Mouse (Mus musculus) embryonic facial prominence, embryonic 14.5 days (tissue): Measurements from ENCODE around the gene Actr3. TPM values are rescaled to one million over a fixed set of nuclear protein-coding genes. Genes with fewer than 3 reads are reported as not detected.

Experiments used
- ATAC-seq: fragments of 200-750 bp; cut with Nextera tagmentation; 2 replicates; pipeline ENCODE4 v1.8.0; 2017; ENCODE audit warnings: low read depth, moderate number of reproducible peaks, moderate TSS enrichment
- DNase-seq: peaks from one replicate; pipeline ENCODE4 v3.0.0-alpha.2; 2015; ENCODE audit warnings: low spot score
- H3K27ac ChIP-seq: fragments of 300-500 bp; sonication (generic); replicated peaks from 2 replicates; pipeline ENCODE4 v1.5.1; 2014; ENCODE audit warnings: low read depth, mild to moderate bottlenecking, low read length, moderate library complexity
- H3K27me3 ChIP-seq: fragments of 300-500 bp; sonication (generic); replicated peaks from 2 replicates; pipeline ENCODE4 v1.6.1; 2014; ENCODE audit warnings: low read length; ENCODE audit not compliant: control insufficient read depth, insufficient read depth
- H3K36me3 ChIP-seq: fragments of 300-500 bp; sonication (generic); 2 replicates; pipeline ENCODE4 v1.6.1; 2014; ENCODE audit warnings: low read length, mixed read lengths; ENCODE audit not compliant: control insufficient read depth, insufficient read depth
- H3K4me1 ChIP-seq: fragments of 300-500 bp; sonication (generic); 2 replicates; pipeline ENCODE4 v1.6.1; 2014; ENCODE audit warnings: antibody characterized with exemption, low read length; ENCODE audit not compliant: control insufficient read depth, insufficient read depth
- H3K4me2 ChIP-seq: fragments of 300-500 bp; sonication (generic); 2 replicates; pipeline ENCODE4 v1.6.1; 2014; ENCODE audit warnings: low read depth, mild to moderate bottlenecking, low read length, moderate library complexity, mixed read lengths
- H3K4me3 ChIP-seq: fragments of 300-500 bp; sonication (generic); 2 replicates; pipeline ENCODE4 v1.5.1; 2014; ENCODE audit warnings: low read depth, mild to moderate bottlenecking, low read length
- H3K9ac ChIP-seq: fragments of 300-500 bp; sonication (generic); 2 replicates; pipeline ENCODE4 v1.6.1; 2014; ENCODE audit warnings: low read depth, mild to moderate bottlenecking, low read length, moderate library complexity, mixed read lengths
- H3K9me3 ChIP-seq: fragments of 300-500 bp; sonication (generic); 2 replicates; pipeline ENCODE4 v1.6.1; 2016; ENCODE audit warnings: low read length; ENCODE audit not compliant: control insufficient read depth
- WGBS: fragments of 180-500 bp; shearing (Covaris S2); extraction: QIAGEN DNeasy Blood & Tissue Kit; methylation state at CpG from one replicate; pipeline ENCODE4 v1.1.7; 2014; 5-methylcytosine and 5-hydroxymethylcytosine counted together
- polyA plus RNA-seq: library from polyadenylated mRNA; unstranded; fragments of >200 nt; fragmentation: Nextera tagmentation; extraction: Ambion mirVana; gene quantifications from 2 replicates; pipeline ENCODE4 v1.2.1, GENCODE M21; 2014

The Actr3 gene
- polyA plus RNA-seq, 1 experiment from 2014 or later = 243 TPM

DNA sequence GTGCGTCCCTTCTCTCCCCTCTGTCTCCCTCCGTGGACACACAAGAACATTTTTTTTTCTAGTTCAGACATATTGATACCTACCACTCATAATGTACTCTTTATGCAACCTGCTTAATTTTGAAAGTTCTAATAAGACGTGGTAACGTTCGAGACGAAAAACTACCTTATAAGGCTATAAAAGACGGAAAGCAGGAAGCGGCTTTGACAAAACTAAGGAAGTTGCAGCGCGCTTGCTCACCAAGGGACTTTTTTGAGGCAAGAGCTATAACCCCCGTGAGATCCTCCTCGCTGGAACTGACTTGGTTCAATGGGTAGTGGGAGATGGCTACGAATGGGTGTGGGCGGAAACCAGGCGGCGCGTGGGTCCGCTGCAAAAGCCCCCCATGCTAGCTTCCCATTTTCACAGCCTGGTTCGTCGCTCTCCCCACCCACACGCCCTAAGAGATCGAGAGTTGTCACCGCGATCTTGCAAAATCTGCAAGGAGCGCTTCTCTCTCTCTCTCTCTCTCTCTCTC is 984 bp downstream of the Actr3 start:
- no peaks in the 10 kb centered on the region for H3K36me3 ChIP-seq
- peak overlapping the region; percentile 87 for H3K9ac ChIP-seq
- H3K4me3 ChIP-seq = peak overlapping the region; percentile 70
- no peaks in the 10 kb centered on the region for H3K9me3 ChIP-seq
- H3K27me3 ChIP-seq = no peaks in the 10 kb centered on the region
- DNase-seq (peak; percentile 82), ATAC-seq (no peak)
- WGBS = under 1% methylated on average over 25 of the region's 25 CpGs
- H3K27ac ChIP-seq = peak overlapping the region; percentile 94
- H3K4me2 ChIP-seq = peak overlapping the region; percentile 61
- H3K4me1 ChIP-seq = peaks cover 27% of the 10 kb centered on the region

- Histone ChIP-seq H3K36me3 (no peaks in the 10 kb centered on the region), H3K4me3 (no peak overlapping the region), H3K27ac (no peak overlapping the region), H3K4me2 (no peak overlapping the region), H3K27me3 (no peaks in the 10 kb centered on the region), H3K9ac (no peak overlapping the region), H3K4me1 (peaks cover 25% of the 10 kb centered on the region), H3K9me3 (no peaks in the 10 kb centered on the region)
- 76% methylated on average over 4 of the region's 4 CpGs for WGBS
- ATAC-seq (no peak), DNase-seq (no peak)
Measured at GRCm38 (mm10) chr1:125431286-125431685, 4.2 kb downstream of the Actr3 start.

DNA sequence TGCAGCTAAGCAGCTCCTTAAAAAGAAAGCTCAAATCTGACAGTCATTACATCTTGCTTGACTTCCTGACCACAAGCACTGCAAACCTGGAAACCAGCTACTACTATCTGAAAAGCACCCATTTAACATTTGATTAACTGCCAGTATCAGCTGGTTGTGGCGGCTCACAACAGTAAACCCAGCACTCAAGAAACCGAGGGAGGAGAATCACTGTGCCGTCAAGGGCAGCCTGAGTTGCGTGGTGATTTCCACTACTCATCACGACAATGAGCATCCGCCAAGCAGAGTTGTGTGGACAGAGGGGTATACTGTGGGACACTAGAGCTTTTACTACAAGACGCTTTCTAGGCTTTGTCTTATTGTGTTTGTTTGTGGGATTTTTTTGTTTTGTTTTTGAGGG is 4.8 kb downstream of the Actr3 start:
- Histone ChIP-seq H3K27me3 (no peaks in the 10 kb centered on the region), H3K9me3 (no peaks in the 10 kb centered on the region), H3K27ac (no peak overlapping the region), H3K4me1 (peaks cover 22% of the 10 kb centered on the region), H3K9ac (no peak overlapping the region), H3K4me2 (no peak overlapping the region), H3K4me3 (no peak overlapping the region), H3K36me3 (no peaks in the 10 kb centered on the region)
- ATAC-seq (no peak), DNase-seq (no peak)
- WGBS = 69% methylated on average over 7 of the region's 7 CpGs

GRCm38 (mm10) chr1:125429984-125430383 is 5.5 kb downstream of the Actr3 start:
- 88% methylated on average over 4 of the region's 4 CpGs for WGBS
- H3K4me1 ChIP-seq = peaks cover 22% of the 10 kb centered on the region
- H3K36me3 ChIP-seq = no peaks in the 10 kb centered on the region
- H3K27ac ChIP-seq = no peak overlapping the region
- H3K9me3 ChIP-seq = no peaks in the 10 kb centered on the region
- no peak overlapping the region for H3K9ac ChIP-seq
- no peaks in the 10 kb centered on the region for H3K27me3 ChIP-seq
- no peak for ATAC-seq
- H3K4me2 ChIP-seq = no peak overlapping the region
- no peak for DNase-seq
- no peak overlapping the region for H3K4me3 ChIP-seq

- 49% methylated on average over 2 of the region's 2 CpGs for WGBS
- Histone ChIP-seq H3K36me3 (no peaks in the 10 kb centered on the region), H3K9me3 (no peaks in the 10 kb centered on the region), H3K4me1 (peaks cover 18% of the 10 kb centered on the region), H3K27ac (no peak overlapping the region), H3K4me3 (no peak overlapping the region), H3K4me2 (no peak overlapping the region), H3K9ac (no peak overlapping the region), H3K27me3 (no peaks in the 10 kb centered on the region)
- ATAC-seq (no peak), DNase-seq (no peak)
Measured at GRCm38 (mm10) chr1:125428315-125428714, 7.2 kb downstream of the Actr3 start.

GRCm38 (mm10) chr1:125426387-125427045 is 9.0 kb downstream of the Actr3 start:
- H3K4me3 ChIP-seq = no peak overlapping the region
- peaks cover 4% of the 10 kb centered on the region; the same call in 1 of the 2 replicates for H3K4me1 ChIP-seq
- no peak overlapping the region for H3K9ac ChIP-seq
- H3K27ac ChIP-seq = no peak overlapping the region
- ATAC-seq (no peak), DNase-seq (no peak)
- H3K36me3 ChIP-seq = no peaks in the 10 kb centered on the region
- 72% methylated on average over 2 of the region's 2 CpGs for WGBS
- H3K4me2 ChIP-seq = no peak overlapping the region
- no peaks in the 10 kb centered on the region for H3K9me3 ChIP-seq
- H3K27me3 ChIP-seq = no peaks in the 10 kb centered on the region

DNA sequence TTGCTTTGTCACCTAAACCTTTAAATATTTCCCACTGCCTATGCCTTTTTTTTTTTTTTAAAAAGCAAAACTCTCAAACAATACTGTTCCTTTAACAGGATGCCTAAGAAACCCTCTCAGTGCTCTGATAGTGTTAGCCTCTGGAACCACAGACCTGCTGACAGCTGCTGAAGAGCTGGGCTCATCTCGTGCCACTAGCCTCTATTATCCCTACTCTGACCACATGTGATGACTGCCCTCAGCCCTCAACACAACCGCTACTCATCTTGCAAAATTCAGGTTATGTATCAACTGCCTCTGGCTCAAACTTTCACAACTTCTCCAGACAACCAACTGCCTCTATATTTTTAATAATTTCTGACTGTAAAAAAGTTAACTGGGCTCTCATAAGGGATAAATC is 15.6 kb downstream of the Actr3 start:
- 67% methylated on average over 2 of the region's 2 CpGs for WGBS

DNA sequence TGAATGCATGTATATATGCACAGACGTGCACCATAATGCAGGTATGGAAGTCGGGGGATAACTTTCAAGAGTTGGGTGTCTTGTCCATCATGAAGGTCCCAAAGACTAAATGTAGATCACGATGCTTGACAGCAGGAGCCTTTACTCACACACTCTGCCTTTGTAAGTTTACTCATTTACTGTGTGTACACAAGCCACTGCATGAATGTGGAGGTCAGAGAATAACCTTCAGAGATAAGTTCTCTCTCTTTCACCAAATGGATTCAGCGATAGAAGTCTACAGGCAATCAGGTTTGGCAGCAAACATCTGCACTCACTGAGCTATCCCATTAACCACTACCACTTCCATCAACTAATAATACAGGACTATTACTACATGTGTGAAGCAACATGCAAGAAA is 16.8 kb downstream of the Actr3 start:
- no peak overlapping the region for H3K4me3 ChIP-seq
- DNase-seq = no peak
- H3K4me2 ChIP-seq = no peak overlapping the region
- no peak overlapping the region for H3K27ac ChIP-seq
- H3K27me3 ChIP-seq = no peaks in the 10 kb centered on the region
- 92% methylated on average over 4 of the region's 4 CpGs for WGBS
- H3K4me1 ChIP-seq = no peaks in the 10 kb centered on the region
- no peak for ATAC-seq
- H3K36me3 ChIP-seq = peaks cover 35% of the 10 kb centered on the region
- no peaks in the 10 kb centered on the region for H3K9me3 ChIP-seq
- no peak overlapping the region for H3K9ac ChIP-seq

More for the DNA sequence above, 15.6 kb downstream of the Actr3 start:
- H3K27me3 ChIP-seq = no peaks in the 10 kb centered on the region
- H3K4me2 ChIP-seq = no peak overlapping the region
- H3K4me3 ChIP-seq = no peak overlapping the region
- H3K4me1 ChIP-seq = no peaks in the 10 kb centered on the region
- H3K9me3 ChIP-seq = no peaks in the 10 kb centered on the region
- peaks cover 25% of the 10 kb centered on the region for H3K36me3 ChIP-seq
- ATAC-seq (no peak), DNase-seq (no peak)
- no peak overlapping the region for H3K9ac ChIP-seq
- H3K27ac ChIP-seq = no peak overlapping the region

- Histone ChIP-seq H3K4me3 (no peak overlapping the region), H3K36me3 (peaks cover 56% of the 10 kb centered on the region), H3K4me2 (no peak overlapping the region), H3K9ac (no peak overlapping the region), H3K27me3 (no peaks in the 10 kb centered on the region), H3K4me1 (no peaks in the 10 kb centered on the region), H3K27ac (no peak overlapping the region), H3K9me3 (no peaks in the 10 kb centered on the region)
- ATAC-seq (no peak), DNase-seq (no peak)
- WGBS = 93% methylated on average over 6 of the region's 6 CpGs
Measured at GRCm38 (mm10) chr1:125407220-125407619, 28.3 kb downstream of the Actr3 start.
